Mouse (Mus musculus): ENCODE measurements around the gene Tyms. TPM values are rescaled to one million over a fixed set of nuclear protein-coding genes. Genes with fewer than 3 reads are reported as not detected.
A peak's percentile ranks its signal among the peaks of the same experiment; 100 is the strongest.
"Not testable (repeated sequence)": the region's sequence is repeated elsewhere in the genome, so short reads cannot be mapped to it uniquely, and the experiment has no call there.

Gene Tyms
- polyA plus RNA-seq, 1 experiment from 2014 or later = 362 TPM

- DNase-seq (no peak), ATAC-seq (ENCODE audit: insufficient read depth) (no peak)
- Histone ChIP-seq H3K27ac (ENCODE audit: low read depth) (no peak overlapping the region), H3K9ac (no peak overlapping the region), H3K4me1 (ENCODE audit: insufficient read depth) (no peaks in the 10 kb centered on the region), H3K4me3 (ENCODE audit: low read depth, low read length) (no peak overlapping the region), H3K4me2 (no peak overlapping the region), H3K36me3 (ENCODE audit: insufficient read depth) (no peaks in the 10 kb centered on the region), H3K9me3 (ENCODE audit: low read depth, low read length) (no peaks in the 10 kb centered on the region), H3K27me3 (ENCODE audit: insufficient read depth, low read length) (peaks cover 40% of the 10 kb centered on the region)
- no peak for TF ChIP-seq CTCF (IDR thresholded peaks at IDR 0.05; ENCODE audit: low read depth)
- 82% methylated on average over 3 of the region's 3 CpGs for WGBS
Observed at GRCm38 (mm10) chr5:30103340-30103739, 29.9 kb upstream of the Tyms start.

GRCm38 (mm10) chr5:30098260-30098659 lies 24.8 kb upstream of the Tyms start:
- Histone ChIP-seq H3K9ac (no peak overlapping the region), H3K4me3 (ENCODE audit: low read depth, low read length) (no peak overlapping the region), H3K27ac (ENCODE audit: low read depth) (no peak overlapping the region), H3K9me3 (ENCODE audit: low read depth, low read length) (no peaks in the 10 kb centered on the region), H3K4me2 (no peak overlapping the region), H3K4me1 (ENCODE audit: insufficient read depth) (no peaks in the 10 kb centered on the region), H3K27me3 (ENCODE audit: insufficient read depth, low read length) (0 out of 2 replicates have a peak, but pooled peaks cover 2% of the 10 kb centered on the region), H3K36me3 (ENCODE audit: insufficient read depth) (no peaks in the 10 kb centered on the region)
- no peak for TF ChIP-seq CTCF (IDR thresholded peaks at IDR 0.05; ENCODE audit: low read depth)
- WGBS = 93% methylated on average over 1 of the region's 1 CpGs
- DNase-seq (no peak), ATAC-seq (ENCODE audit: insufficient read depth) (no peak)

- ATAC-seq (ENCODE audit: insufficient read depth) (no peak), DNase-seq (no peak)
- no peaks in the 10 kb centered on the region for H3K9me3 ChIP-seq (ENCODE audit: low read depth, low read length)
- H3K9ac ChIP-seq = no peak overlapping the region
- H3K4me1 ChIP-seq (ENCODE audit: insufficient read depth) = no peaks in the 10 kb centered on the region
- H3K27me3 ChIP-seq (ENCODE audit: insufficient read depth, low read length) = no peaks in the 10 kb centered on the region
- WGBS = 49% methylated on average over 6 of the region's 6 CpGs
- H3K4me2 ChIP-seq = no peak overlapping the region
- no peaks in the 10 kb centered on the region for H3K36me3 ChIP-seq (ENCODE audit: insufficient read depth)
- TF ChIP-seq CTCF (IDR thresholded peaks at IDR 0.05; ENCODE audit: low read depth) = no peak
- no peak overlapping the region for H3K4me3 ChIP-seq (ENCODE audit: low read depth, low read length)
- no peak overlapping the region for H3K27ac ChIP-seq (ENCODE audit: low read depth)
Observed at GRCm38 (mm10) chr5:30095731-30096130, 22.3 kb upstream of the Tyms start.

- Histone ChIP-seq H3K4me3 (ENCODE audit: low read depth, low read length) (no peak overlapping the region), H3K27ac (ENCODE audit: low read depth) (no peak overlapping the region), H3K4me1 (ENCODE audit: insufficient read depth) (no peaks in the 10 kb centered on the region), H3K9ac (no peak overlapping the region), H3K27me3 (ENCODE audit: insufficient read depth, low read length) (no peaks in the 10 kb centered on the region), H3K4me2 (no peak overlapping the region), H3K36me3 (ENCODE audit: insufficient read depth) (no peaks in the 10 kb centered on the region), H3K9me3 (ENCODE audit: low read depth, low read length) (no peaks in the 10 kb centered on the region)
- 35% methylated on average over 2 of the region's 2 CpGs for WGBS
- DNase-seq (no peak), ATAC-seq (ENCODE audit: insufficient read depth) (no peak)
- no peak for TF ChIP-seq CTCF (IDR thresholded peaks at IDR 0.05; ENCODE audit: low read depth)
Observed at GRCm38 (mm10) chr5:30094399-30094798, 21.0 kb upstream of the Tyms start.

- Histone ChIP-seq H3K9ac (no peak overlapping the region), H3K9me3 (ENCODE audit: low read depth, low read length) (no peaks in the 10 kb centered on the region), H3K4me3 (ENCODE audit: low read depth, low read length) (no peak overlapping the region), H3K4me2 (no peak overlapping the region), H3K27me3 (ENCODE audit: insufficient read depth, low read length) (no peaks in the 10 kb centered on the region), H3K36me3 (ENCODE audit: insufficient read depth) (no peaks in the 10 kb centered on the region), H3K4me1 (ENCODE audit: insufficient read depth) (no peaks in the 10 kb centered on the region), H3K27ac (ENCODE audit: low read depth) (no peak overlapping the region)
- TF ChIP-seq CTCF (IDR thresholded peaks at IDR 0.05; ENCODE audit: low read depth) = no peak
- no peak for ATAC-seq (ENCODE audit: insufficient read depth)
- DNase-seq = no peak
- WGBS = 45% methylated on average over 13 of the region's 13 CpGs
Observed at GRCm38 (mm10) chr5:30092701-30093100, 19.3 kb upstream of the Tyms start.

- no peaks in the 10 kb centered on the region for H3K9me3 ChIP-seq (ENCODE audit: low read depth, low read length)
- H3K27ac ChIP-seq (ENCODE audit: low read depth) = no peak overlapping the region
- peaks cover 43% of the 10 kb centered on the region for H3K36me3 ChIP-seq (ENCODE audit: insufficient read depth)
- H3K4me1 ChIP-seq (ENCODE audit: insufficient read depth) = peaks cover 4% of the 10 kb centered on the region; the same call in 1 of the 2 replicates
- H3K9ac ChIP-seq = peak overlapping the region; percentile 87
- H3K4me2 ChIP-seq = peak overlapping the region; percentile 78
- ATAC-seq (ENCODE audit: insufficient read depth) = peak; percentile 15; the same call in 1 of the 2 replicates
- no peak for DNase-seq
- H3K4me3 ChIP-seq (ENCODE audit: low read depth, low read length) = peak overlapping the region; percentile 85
- H3K27me3 ChIP-seq (ENCODE audit: insufficient read depth, low read length) = no peaks in the 10 kb centered on the region
- no peak for TF ChIP-seq CTCF (IDR thresholded peaks at IDR 0.05; ENCODE audit: low read depth)
- 32% methylated on average over 3 of the region's 3 CpGs for WGBS
Observed at GRCm38 (mm10) chr5:30072377-30072776, 1.0 kb downstream of the Tyms start.

- Histone ChIP-seq H3K4me3 (ENCODE audit: low read depth, low read length) (peak overlapping the region; percentile 85), H3K9me3 (ENCODE audit: low read depth, low read length) (no peaks in the 10 kb centered on the region), H3K27me3 (ENCODE audit: insufficient read depth, low read length) (no peaks in the 10 kb centered on the region), H3K4me1 (ENCODE audit: insufficient read depth) (peaks cover 4% of the 10 kb centered on the region; the same call in 1 of the 2 replicates), H3K4me2 (peak overlapping the region; percentile 78), H3K9ac (peak overlapping the region; percentile 87), H3K36me3 (ENCODE audit: insufficient read depth) (peaks cover 49% of the 10 kb centered on the region), H3K27ac (ENCODE audit: low read depth) (no peak overlapping the region)
- WGBS = 69% methylated on average over 6 of the region's 6 CpGs
- no peak for TF ChIP-seq CTCF (IDR thresholded peaks at IDR 0.05; ENCODE audit: low read depth)
- DNase-seq (no peak), ATAC-seq (ENCODE audit: insufficient read depth) (no peak)
Observed at GRCm38 (mm10) chr5:30071677-30072076, 1.7 kb downstream of the Tyms start.

GRCm38 (mm10) chr5:30067726-30068125 lies 5.7 kb downstream of the Tyms start:
- Histone ChIP-seq H3K4me2 (no peak overlapping the region), H3K9me3 (ENCODE audit: low read depth, low read length) (no peaks in the 10 kb centered on the region), H3K4me1 (ENCODE audit: insufficient read depth) (peaks cover 4% of the 10 kb centered on the region; the same call in 1 of the 2 replicates), H3K9ac (no peak overlapping the region), H3K4me3 (ENCODE audit: low read depth, low read length) (no peak overlapping the region), H3K27me3 (ENCODE audit: insufficient read depth, low read length) (no peaks in the 10 kb centered on the region), H3K36me3 (ENCODE audit: insufficient read depth) (peaks cover 80% of the 10 kb centered on the region), H3K27ac (ENCODE audit: low read depth) (no peak overlapping the region)
- ATAC-seq (ENCODE audit: insufficient read depth) (no peak), DNase-seq (no peak)
- no peak for TF ChIP-seq CTCF (IDR thresholded peaks at IDR 0.05; ENCODE audit: low read depth)
- 73% methylated on average over 6 of the region's 6 CpGs for WGBS

- H3K36me3 ChIP-seq (ENCODE audit: insufficient read depth) = peaks cover 52% of the 10 kb centered on the region
- not testable (repeated sequence) for H3K9me3 ChIP-seq (ENCODE audit: low read depth, low read length); H3K9ac ChIP-seq; DNase-seq; ATAC-seq (ENCODE audit: insufficient read depth); H3K4me2 ChIP-seq; H3K27me3 ChIP-seq (ENCODE audit: insufficient read depth, low read length); H3K27ac ChIP-seq (ENCODE audit: low read depth); H3K4me1 ChIP-seq (ENCODE audit: insufficient read depth); H3K4me3 ChIP-seq (ENCODE audit: low read depth, low read length)
- WGBS = 72% methylated on average over 5 of the region's 5 CpGs
Observed at GRCm38 (mm10) chr5:30059607-30060006, 13.8 kb downstream of the Tyms start.

Data from lung, embryonic 14.5 days (tissue).